Mouse (Mus musculus): Measurements from ENCODE around the gene Lrba.

The Lrba gene

GRCm38 (mm10) chr3:86775444-86775828 lies 551.0 kb downstream of the Lrba start:
- in situ Hi-C loops (cut with MboI; ENCODE audit: unreplicated experiment in 2 of 2): loop anchor here in 1 of 2 experiments (10.0 kb wide), 1 partner anchor 631 kb away; the partner anchor contains the start of gene Rps3a1

GRCm38 (mm10) chr3:86779704-86780103 lies 555.2 kb downstream of the Lrba start:
- in situ Hi-C loops (cut with MboI; ENCODE audit: unreplicated experiment in 2 of 2): loop anchor here in 1 of 2 experiments (10.0 kb wide), 1 partner anchor 635 kb away; the partner anchor contains the start of gene Rps3a1

- in situ Hi-C loops (cut with MboI; ENCODE audit: unreplicated experiment in 2 of 2): no loop called here
Measured at GRCm38 (mm10) chr3:86784051-86784450, 559.6 kb downstream of the Lrba start.

GRCm38 (mm10) chr3:86784930-86785329 lies 560.5 kb downstream of the Lrba start:
- in situ Hi-C loops (cut with MboI; ENCODE audit: unreplicated experiment in 2 of 2): loop anchor here in 1 of 2 experiments (5.0 kb wide), 1 partner anchor 192 kb away; no protein-coding TSS in a partner anchor

- in situ Hi-C loops (cut with MboI; ENCODE audit: unreplicated experiment in 2 of 2): loop anchor here in 1 of 2 experiments (5.0 kb wide), 1 partner anchor 191 kb away; no protein-coding TSS in a partner anchor
Measured at GRCm38 (mm10) chr3:86786280-86786679, 561.8 kb downstream of the Lrba start.

- in situ Hi-C loops (cut with MboI; ENCODE audit: unreplicated experiment in 2 of 2): loop anchor here in 1 of 2 experiments (5.0 kb wide), 1 partner anchor 190 kb away; no protein-coding TSS in a partner anchor
Measured at GRCm38 (mm10) chr3:86786845-86787351, 562.4 kb downstream of the Lrba start.

GRCm38 (mm10) chr3:86787423-86788123 lies 563.1 kb downstream of the Lrba start:
- in situ Hi-C loops (cut with MboI; ENCODE audit: unreplicated experiment in 2 of 2): loop anchor here in 1 of 2 experiments (5.0 kb wide), 1 partner anchor 190 kb away; no protein-coding TSS in a partner anchor

GRCm38 (mm10) chr3:86788711-86789110 lies 564.2 kb downstream of the Lrba start:
- in situ Hi-C loops (cut with MboI; ENCODE audit: unreplicated experiment in 2 of 2): loop anchor here in 1 of 2 experiments (5.0 kb wide), 1 partner anchor 189 kb away; no protein-coding TSS in a partner anchor

GRCm38 (mm10) chr3:86789752-86790151 lies 565.3 kb downstream of the Lrba start:
- in situ Hi-C loops (cut with MboI; ENCODE audit: unreplicated experiment in 2 of 2): loop anchor here (5.0 kb wide), 1 partner anchor 188 kb away; no protein-coding TSS in a partner anchor

GRCm38 (mm10) chr3:86793264-86793663 lies 568.8 kb downstream of the Lrba start:
- in situ Hi-C loops (cut with MboI; ENCODE audit: unreplicated experiment in 2 of 2): loop anchor here in 1 of 2 experiments (5.0 kb wide), 1 partner anchor 184 kb away; no protein-coding TSS in a partner anchor

- in situ Hi-C loops (cut with MboI; ENCODE audit: unreplicated experiment in 2 of 2): loop anchor here in 1 of 2 experiments (5.0 kb wide), 1 partner anchor 184 kb away; no protein-coding TSS in a partner anchor
Measured at GRCm38 (mm10) chr3:86793720-86794191, 569.3 kb downstream of the Lrba start.

- in situ Hi-C loops (cut with MboI; ENCODE audit: unreplicated experiment in 2 of 2): no loop called here
Measured at GRCm38 (mm10) chr3:86796716-86797115, 572.2 kb downstream of the Lrba start.

GRCm38 (mm10) chr3:86797871-86798460 lies 573.5 kb downstream of the Lrba start:
- in situ Hi-C loops (cut with MboI; ENCODE audit: unreplicated experiment in 2 of 2): no loop called here

- in situ Hi-C loops (cut with MboI; ENCODE audit: unreplicated experiment in 2 of 2): no loop called here
Measured at GRCm38 (mm10) chr3:86799041-86799440, 574.6 kb downstream of the Lrba start.

- in situ Hi-C loops (cut with MboI; ENCODE audit: unreplicated experiment in 2 of 2): loop anchor here in 1 of 2 experiments (25.0 kb wide), 1 partner anchor 1089 kb away; no protein-coding TSS in a partner anchor
Measured at GRCm38 (mm10) chr3:86800841-86801240, 576.4 kb downstream of the Lrba start.

GRCm38 (mm10) chr3:86802825-86803224 lies 578.3 kb downstream of the Lrba start:
- in situ Hi-C loops (cut with MboI; ENCODE audit: unreplicated experiment in 2 of 2): loop anchor here in 1 of 2 experiments (25.0 kb wide), 1 partner anchor 1091 kb away; no protein-coding TSS in a partner anchor

- in situ Hi-C loops (cut with MboI; ENCODE audit: unreplicated experiment in 2 of 2): loop anchor here in 1 of 2 experiments (25.0 kb wide), 1 partner anchor 1092 kb away; no protein-coding TSS in a partner anchor
Measured at GRCm38 (mm10) chr3:86804265-86804664, 579.8 kb downstream of the Lrba start.

- in situ Hi-C loops (cut with MboI; ENCODE audit: unreplicated experiment in 2 of 2): loop anchor here in 1 of 2 experiments (25.0 kb wide), 1 partner anchor 1095 kb away; no protein-coding TSS in a partner anchor
Measured at GRCm38 (mm10) chr3:86806834-86807233, 582.4 kb downstream of the Lrba start.

- in situ Hi-C loops (cut with MboI; ENCODE audit: unreplicated experiment in 2 of 2): loop anchor here in 1 of 2 experiments (25.0 kb wide), 1 partner anchor 1096 kb away; no protein-coding TSS in a partner anchor
Measured at GRCm38 (mm10) chr3:86807750-86808467, 583.4 kb downstream of the Lrba start.

GRCm38 (mm10) chr3:86809199-86809598 lies 584.7 kb downstream of the Lrba start:
- in situ Hi-C loops (cut with MboI; ENCODE audit: unreplicated experiment in 2 of 2): loop anchor here in 1 of 2 experiments (25.0 kb wide), 1 partner anchor 1097 kb away; no protein-coding TSS in a partner anchor

All from v-Abl transformed pro-B cells (cell line).